Mouse (Mus musculus) erythroblast, embryonic 14.5 days (primary cell): ENCODE measurements at regions not wholly inside any gene's neighbourhood (a gene's known extent, or its start where the extent isn't known, plus 50 kb on each side); places are given as distances from the start of the nearest gene placed in this dataset.

ENCODE experiments used
- H3K27me3 ChIP-seq: 2 replicates; pipeline ENCODE4 v1.6.1; 2012; ENCODE audit warnings: inconsistent platforms; ENCODE audit not compliant: control insufficient read depth
- H3K36me3 ChIP-seq: 2 replicates; pipeline ENCODE4 v1.6.1; 2012; ENCODE audit warnings: mild to moderate bottlenecking, inconsistent platforms; ENCODE audit not compliant: control insufficient read depth
- H3K4me1 ChIP-seq: 2 replicates; pipeline ENCODE4 v1.6.1; 2012; ENCODE audit warnings: inconsistent platforms; ENCODE audit not compliant: control insufficient read depth
- H3K4me3 ChIP-seq: replicated peaks from 2 replicates; pipeline ENCODE3; 2012; ENCODE audit warnings: moderate library complexity, mild to moderate bottlenecking, inconsistent platforms
- H3K9me3 ChIP-seq: 2 replicates; pipeline ENCODE4 v1.6.1; 2012; ENCODE audit warnings: low read length, inconsistent platforms, mixed read lengths; ENCODE audit not compliant: control insufficient read depth
- GATA1 ChIP-seq: IDR thresholded peaks from 2 replicates; pipeline ENCODE4 v1.6.1; 2012; ENCODE audit warnings: low read length, inconsistent platforms, mixed read lengths
- TAL1 ChIP-seq: IDR thresholded peaks from 3 replicates; pipeline ENCODE4 v1.6.1; 2012; ENCODE audit warnings: low read length, inconsistent platforms, mixed read lengths

- no peak for TF ChIP-seq GATA1
- TF ChIP-seq TAL1: no peak
- no peaks in the 10 kb centered on the region for H3K36me3 ChIP-seq
- H3K27me3 ChIP-seq: no peaks in the 10 kb centered on the region
- no peaks in the 10 kb centered on the region for H3K4me1 ChIP-seq
- H3K9me3 ChIP-seq: no peaks in the 10 kb centered on the region
- no peak overlapping the region for H3K4me3 ChIP-seq
These were observed 236.6 kb upstream of the Tbc1d5 start for GRCm38 (mm10) chr17:51415746-51416145.

DNA sequence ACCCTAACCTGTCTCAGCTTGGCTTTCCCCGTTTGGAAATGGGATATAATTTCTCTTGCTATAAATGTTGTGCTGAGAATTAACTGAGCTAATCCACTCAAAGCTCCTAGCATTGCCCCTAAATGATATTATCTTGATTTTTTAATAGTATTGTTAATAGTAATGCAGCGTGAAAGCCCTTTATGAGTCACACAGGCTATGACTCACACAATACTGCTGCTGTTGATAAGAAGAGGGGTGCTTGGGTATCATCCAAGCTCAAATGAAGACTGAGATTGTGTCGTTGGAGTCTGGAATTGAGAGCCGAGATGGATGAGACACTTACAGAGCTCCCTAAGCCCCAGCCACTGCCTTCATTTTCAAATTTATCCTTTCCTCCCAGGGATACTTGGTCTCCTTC is 235.2 kb upstream of the Tbc1d5 start:
- Histone ChIP-seq H3K27me3 (no peaks in the 10 kb centered on the region), H3K9me3 (no peaks in the 10 kb centered on the region), H3K36me3 (no peaks in the 10 kb centered on the region), H3K4me3 (no peak overlapping the region), H3K4me1 (no peaks in the 10 kb centered on the region)
- TF ChIP-seq GATA1: no peak
- no peak for TF ChIP-seq TAL1

- no peaks in the 10 kb centered on the region for H3K9me3 ChIP-seq
- no peaks in the 10 kb centered on the region for H3K36me3 ChIP-seq
- H3K27me3 ChIP-seq: no peaks in the 10 kb centered on the region
- H3K4me1 ChIP-seq: peaks cover 1% of the 10 kb centered on the region; the same call in 1 of the 2 replicates
- TF ChIP-seq GATA1 (no peak), TAL1 (no peak)
- H3K4me3 ChIP-seq: no peak overlapping the region
These were observed 234.6 kb upstream of the Tbc1d5 start for GRCm38 (mm10) chr17:51413741-51414140.

GRCm38 (mm10) chr17:51411545-51412094 is 232.5 kb upstream of the Tbc1d5 start:
- Histone ChIP-seq H3K4me1 (peaks cover 1% of the 10 kb centered on the region), H3K36me3 (no peaks in the 10 kb centered on the region), H3K27me3 (no peaks in the 10 kb centered on the region), H3K4me3 (no peak overlapping the region), H3K9me3 (no peaks in the 10 kb centered on the region)
- TF ChIP-seq GATA1 (no peak), TAL1 (no peak)

GRCm38 (mm10) chr17:51408894-51409293 is 229.7 kb upstream of the Tbc1d5 start:
- Histone ChIP-seq H3K27me3 (no peaks in the 10 kb centered on the region), H3K9me3 (no peaks in the 10 kb centered on the region), H3K36me3 (no peaks in the 10 kb centered on the region), H3K4me3 (no peak overlapping the region), H3K4me1 (peaks cover 1% of the 10 kb centered on the region)
- no peak for TF ChIP-seq TAL1
- no peak for TF ChIP-seq GATA1

DNA sequence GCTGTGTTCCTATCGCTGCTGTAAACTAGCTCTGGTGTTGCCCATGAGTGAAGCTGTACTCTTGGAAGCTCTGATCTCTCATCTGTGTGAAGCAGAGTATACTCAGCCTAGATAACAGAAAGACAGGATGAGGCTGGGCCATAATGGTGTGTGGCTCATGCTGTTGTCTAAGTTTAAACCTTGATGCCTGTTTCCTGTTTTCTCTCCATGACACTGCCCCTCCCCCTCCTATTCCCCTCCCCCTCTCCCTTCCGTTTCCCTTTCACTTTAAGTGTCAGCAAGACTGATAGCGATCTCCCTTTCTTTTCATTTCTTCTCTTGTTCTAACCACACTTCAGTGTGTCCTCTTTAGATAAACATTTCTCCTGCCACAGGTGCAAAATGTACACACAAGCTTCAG is 229.2 kb upstream of the Tbc1d5 start:
- no peaks in the 10 kb centered on the region for H3K36me3 ChIP-seq
- TF ChIP-seq TAL1 (no peak), GATA1 (no peak)
- no peaks in the 10 kb centered on the region for H3K9me3 ChIP-seq
- peaks cover 1% of the 10 kb centered on the region for H3K4me1 ChIP-seq
- H3K27me3 ChIP-seq: no peaks in the 10 kb centered on the region
- H3K4me3 ChIP-seq: no peak overlapping the region

DNA sequence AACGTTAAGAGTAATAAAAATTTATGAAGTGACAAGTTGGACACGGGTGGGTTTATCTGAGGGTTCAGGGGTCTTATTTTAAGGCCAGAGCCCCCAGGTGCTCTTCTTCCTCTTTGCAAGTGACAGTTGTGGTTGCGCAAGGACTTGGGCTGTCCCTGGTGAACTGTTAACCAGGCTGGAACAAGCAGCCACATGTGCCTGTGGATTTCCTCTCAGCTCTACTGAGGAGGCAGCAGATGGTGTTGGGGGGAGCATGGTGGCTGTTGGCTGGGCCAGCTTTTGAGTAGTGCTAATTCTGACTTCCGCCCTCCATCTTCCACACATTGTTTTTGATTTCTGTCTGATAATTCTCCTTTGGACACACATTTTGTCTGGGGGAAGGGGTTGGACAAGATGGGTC is 227.9 kb upstream of the Tbc1d5 start:
- no peaks in the 10 kb centered on the region for H3K9me3 ChIP-seq
- no peak for TF ChIP-seq GATA1
- no peak for TF ChIP-seq TAL1
- no peaks in the 10 kb centered on the region for H3K27me3 ChIP-seq
- no peak overlapping the region for H3K4me3 ChIP-seq
- H3K4me1 ChIP-seq: peaks cover 1% of the 10 kb centered on the region
- H3K36me3 ChIP-seq: no peaks in the 10 kb centered on the region

GRCm38 (mm10) chr17:51405059-51405458 is 225.9 kb upstream of the Tbc1d5 start:
- H3K36me3 ChIP-seq: no peaks in the 10 kb centered on the region
- no peak overlapping the region for H3K4me3 ChIP-seq
- H3K27me3 ChIP-seq: no peaks in the 10 kb centered on the region
- no peaks in the 10 kb centered on the region for H3K9me3 ChIP-seq
- H3K4me1 ChIP-seq: peaks cover 1% of the 10 kb centered on the region
- TF ChIP-seq GATA1: no peak

- TF ChIP-seq TAL1: no peak
- TF ChIP-seq GATA1: no peak
- Histone ChIP-seq H3K36me3 (no peaks in the 10 kb centered on the region), H3K9me3 (no peaks in the 10 kb centered on the region), H3K4me3 (no peak overlapping the region), H3K27me3 (no peaks in the 10 kb centered on the region), H3K4me1 (no peaks in the 10 kb centered on the region)
These were observed 218.8 kb upstream of the Tbc1d5 start for GRCm38 (mm10) chr17:51397973-51398372.

- H3K27me3 ChIP-seq: no peaks in the 10 kb centered on the region
- no peaks in the 10 kb centered on the region for H3K4me1 ChIP-seq
- TF ChIP-seq GATA1 (no peak), TAL1 (no peak)
These were observed 214.6 kb upstream of the Tbc1d5 start for GRCm38 (mm10) chr17:51393771-51394221.

DNA sequence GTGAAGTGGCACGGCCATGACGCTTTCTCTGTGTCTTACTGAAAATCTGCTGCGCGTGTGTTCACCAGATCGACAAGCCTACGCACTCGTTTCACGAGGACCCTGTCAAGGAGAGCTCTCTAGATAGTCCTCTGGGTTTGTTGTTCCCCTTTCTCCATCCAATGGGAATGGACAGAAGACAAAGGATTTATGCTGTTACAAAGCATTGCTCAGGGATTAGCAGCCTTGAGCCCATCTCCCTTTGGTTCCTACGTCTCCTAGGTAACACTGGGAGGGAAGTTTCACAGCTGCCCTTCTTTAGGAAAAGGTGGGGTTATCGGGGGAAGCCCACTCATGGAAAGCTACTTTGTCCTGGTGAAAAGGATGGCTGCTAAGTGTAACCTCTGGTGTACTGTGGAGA is 212.7 kb upstream of the Tbc1d5 start:
- H3K4me1 ChIP-seq: no peaks in the 10 kb centered on the region
- no peaks in the 10 kb centered on the region for H3K27me3 ChIP-seq
- TF ChIP-seq TAL1 (no peak), GATA1 (no peak)
- no peak overlapping the region for H3K4me3 ChIP-seq
- H3K9me3 ChIP-seq: no peaks in the 10 kb centered on the region
- no peaks in the 10 kb centered on the region for H3K36me3 ChIP-seq

More at GRCm38 (mm10) chr17:51393771-51394221, 214.6 kb upstream of the Tbc1d5 start:
- Histone ChIP-seq H3K9me3 (no peaks in the 10 kb centered on the region), H3K4me3 (no peak overlapping the region), H3K36me3 (no peaks in the 10 kb centered on the region)
